Mouse (Mus musculus) urinary bladder, postnatal 25 days (tissue): ENCODE measurements around the gene Sox10.
A peak's percentile ranks its signal among the peaks of the same experiment; 100 is the strongest.

Source experiments
- DNase-seq: peaks from one replicate; pipeline ENCODE4 v3.0.0; 2022; ENCODE audit warnings: low spot score

The Sox10 gene

GRCm38 (mm10) chr15:79155572-79155971 is 9.5 kb downstream of the Sox10 start:
- no peak for DNase-seq

DNA sequence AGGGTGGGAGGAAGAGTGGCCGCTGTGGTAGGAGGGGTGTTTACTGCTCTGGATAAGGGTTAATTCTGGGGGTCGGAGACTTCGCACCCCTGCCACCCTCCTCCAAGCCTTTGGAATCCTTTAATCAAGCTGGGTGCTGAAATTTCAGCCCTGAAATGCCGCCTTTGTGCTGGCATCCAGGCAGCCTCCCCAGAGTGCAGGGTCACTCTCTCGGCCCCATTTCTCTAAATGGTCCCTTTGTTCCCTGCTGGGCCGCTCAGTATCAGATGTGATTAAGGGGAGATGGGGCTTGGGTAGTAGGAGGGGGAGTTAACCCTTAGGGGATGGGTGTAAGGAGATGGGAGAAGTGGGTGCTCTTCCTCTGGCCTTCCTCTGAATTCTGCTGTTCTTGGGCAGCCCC is 12.3 kb downstream of the Sox10 start:
- DNase-seq: no peak

DNA sequence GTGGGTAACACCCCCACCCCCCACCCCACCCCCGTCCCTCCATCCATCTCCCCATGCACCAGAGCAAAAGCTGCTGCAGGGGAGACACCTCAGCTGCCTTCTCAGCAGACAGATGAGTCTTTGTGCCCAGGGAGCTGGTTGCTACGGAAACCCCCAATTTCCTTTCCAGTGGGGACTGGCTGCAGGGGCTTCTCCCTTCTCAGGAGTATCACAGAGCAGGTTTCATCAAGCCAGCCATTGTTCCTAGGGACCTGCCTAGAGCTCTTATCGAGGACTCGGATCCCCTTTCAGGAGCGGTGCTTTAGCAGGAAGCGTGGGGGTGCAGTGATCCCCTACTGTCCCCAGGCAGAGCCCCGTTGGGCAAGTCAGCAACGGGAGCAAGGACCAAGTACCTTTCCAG is 13.2 kb downstream of the Sox10 start:
- DNase-seq: no peak

DNA sequence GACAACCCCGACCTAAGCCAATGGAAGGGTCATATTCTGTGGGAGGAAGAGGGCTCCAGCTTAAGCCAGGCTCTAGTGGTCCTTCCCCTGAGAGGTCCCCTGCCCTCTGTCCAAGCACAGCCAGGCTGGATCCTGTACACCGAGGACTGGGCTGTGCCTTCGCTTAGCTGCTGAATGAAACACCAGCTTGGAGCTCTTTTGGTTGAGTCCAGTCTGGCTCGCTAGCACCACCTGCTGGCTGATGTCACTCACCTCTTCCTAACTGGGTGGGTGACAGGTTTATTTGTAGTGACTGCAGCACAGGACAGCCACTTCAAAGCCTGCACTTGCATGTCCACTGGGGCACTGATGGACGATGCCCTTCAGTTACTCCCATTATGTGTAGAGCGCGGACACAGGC is 16.5 kb downstream of the Sox10 start:
- peak; percentile 86 for DNase-seq

DNA sequence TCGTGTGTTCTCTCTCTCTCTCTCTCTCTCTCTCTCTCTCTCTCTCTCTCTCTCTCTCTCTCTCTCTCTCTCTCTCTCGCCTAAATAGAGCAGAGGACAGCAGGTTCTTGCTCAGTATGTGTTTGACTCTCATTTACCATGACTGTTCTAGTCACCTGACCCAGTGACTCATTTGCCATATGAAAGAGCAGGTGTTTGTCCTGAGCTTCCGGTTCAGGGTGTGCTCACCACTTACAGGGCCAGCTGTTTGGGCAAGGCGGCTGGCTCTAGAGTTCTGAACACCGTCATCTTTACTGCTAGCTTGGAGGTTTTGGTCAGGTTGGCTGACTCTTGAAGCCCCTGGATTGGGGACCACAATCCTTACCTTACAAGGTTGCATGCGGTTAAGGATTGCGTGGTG is 19.5 kb downstream of the Sox10 start:
- DNase-seq: no peak

DNA sequence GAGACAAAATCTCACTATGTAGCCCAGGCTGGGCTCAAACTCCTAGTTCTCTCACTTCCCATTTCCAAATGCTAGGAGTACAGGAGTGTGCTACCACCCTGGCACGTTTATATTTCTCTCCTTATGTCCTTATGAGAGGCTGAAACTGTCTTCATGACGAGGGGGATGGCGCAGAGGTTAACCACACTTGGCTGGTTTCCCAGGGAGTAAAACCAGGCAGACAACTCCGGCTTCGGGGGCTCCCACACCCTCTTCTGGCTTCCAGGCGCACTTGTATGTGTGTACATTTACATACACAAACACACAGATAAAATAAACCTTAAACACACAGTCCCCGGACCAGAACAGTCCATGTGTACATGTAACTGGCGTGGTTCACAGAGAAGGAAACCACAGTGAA is 21.0 kb downstream of the Sox10 start:
- DNase-seq: no peak

DNA sequence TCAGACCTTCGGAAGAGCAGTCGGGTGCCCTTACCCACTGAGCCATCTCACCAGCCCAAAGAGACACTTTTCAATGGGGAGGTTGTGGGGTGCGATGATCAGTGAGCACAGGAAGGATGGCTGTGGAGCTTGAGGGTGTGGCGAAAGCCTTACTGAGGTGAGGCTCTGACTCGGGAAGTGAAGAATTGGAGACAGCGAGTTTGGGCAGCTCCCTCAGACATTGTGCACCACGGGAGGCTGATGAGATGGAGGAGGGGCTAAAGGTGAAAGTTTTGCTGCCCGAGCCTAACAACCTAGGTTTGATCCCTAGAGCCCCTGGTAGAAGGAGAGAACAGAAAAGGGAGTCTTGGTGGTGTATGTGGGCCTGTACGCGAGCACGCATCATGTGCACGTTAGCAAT is 21.7 kb downstream of the Sox10 start:
- no peak for DNase-seq

- no peak for DNase-seq
Observed at GRCm38 (mm10) chr15:79141566-79141917, 23.5 kb downstream of the Sox10 start.

- peak; percentile 97 for DNase-seq
Observed at GRCm38 (mm10) chr15:79140866-79141565, 24.0 kb downstream of the Sox10 start, which contains the start of the genes Polr2f and 1700088E04Rik. Polr2f (plus strand) TSS chr15:79141009. 1700088E04Rik (minus strand) TSS chr15:79141253.

DNA sequence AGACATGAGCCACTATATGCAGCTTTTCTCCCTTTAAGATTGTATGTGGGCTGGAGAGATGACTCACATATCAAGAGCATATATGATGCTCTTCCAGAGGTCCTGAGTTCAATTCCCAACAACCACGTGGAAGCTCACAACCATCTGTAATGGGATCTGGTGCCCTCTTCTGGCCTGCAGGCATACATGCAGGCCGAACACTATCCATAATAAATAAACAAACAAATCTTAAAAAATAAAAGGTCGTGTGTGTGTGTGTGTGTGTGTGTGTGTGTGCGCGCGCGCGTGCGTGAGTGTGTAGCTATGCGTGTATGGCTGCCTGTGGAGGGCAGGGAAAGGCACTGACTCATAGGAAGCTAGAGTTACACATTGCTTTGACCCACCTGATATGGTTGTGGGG is 25.4 kb downstream of the Sox10 start:
- no peak for DNase-seq

- DNase-seq: no peak
Observed at GRCm38 (mm10) chr15:79135783-79136575, 29.1 kb downstream of the Sox10 start.

- no peak for DNase-seq
Observed at GRCm38 (mm10) chr15:79135332-79135731, 29.7 kb downstream of the Sox10 start.

DNA sequence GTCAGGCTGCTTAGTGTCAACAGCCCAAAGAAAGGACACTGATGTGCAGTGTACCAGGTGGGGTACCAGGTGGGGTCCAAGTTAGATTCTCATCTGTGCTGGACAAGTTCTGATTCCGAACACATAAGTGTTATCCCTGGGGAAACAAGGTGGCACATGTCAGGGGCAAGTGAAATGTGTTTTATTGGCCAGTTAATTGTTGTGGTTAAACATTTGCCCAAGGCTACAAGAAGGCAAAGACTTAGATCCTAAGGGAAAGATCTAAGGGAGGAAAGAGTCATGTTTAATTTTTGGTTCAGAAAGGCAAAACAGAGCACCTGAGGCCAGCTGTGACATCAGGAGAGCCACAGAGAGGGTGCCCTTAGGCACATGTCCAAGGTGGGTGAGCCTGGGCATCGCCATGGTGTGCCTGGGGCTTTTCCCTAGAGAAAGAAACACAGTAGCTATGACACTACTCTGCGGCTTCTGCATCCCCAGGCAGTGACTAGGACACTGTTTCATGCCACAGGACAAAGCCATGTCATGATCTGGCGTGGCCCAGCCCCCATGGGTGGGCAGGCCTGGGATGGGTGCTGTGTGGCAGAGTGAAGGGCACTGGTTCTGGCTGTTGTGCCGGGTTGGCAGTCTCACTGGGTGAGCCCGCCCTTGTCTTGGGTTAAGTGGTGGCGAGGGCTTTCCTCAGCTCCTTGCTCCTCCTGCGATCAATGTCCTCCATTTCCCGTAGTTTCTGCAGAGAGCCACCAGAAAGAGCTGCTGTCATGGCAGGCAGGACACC is 30.4 kb downstream of the Sox10 start:
- DNase-seq: no peak

GRCm38 (mm10) chr15:79133191-79133661 is 31.8 kb downstream of the Sox10 start:
- no peak for DNase-seq

DNA sequence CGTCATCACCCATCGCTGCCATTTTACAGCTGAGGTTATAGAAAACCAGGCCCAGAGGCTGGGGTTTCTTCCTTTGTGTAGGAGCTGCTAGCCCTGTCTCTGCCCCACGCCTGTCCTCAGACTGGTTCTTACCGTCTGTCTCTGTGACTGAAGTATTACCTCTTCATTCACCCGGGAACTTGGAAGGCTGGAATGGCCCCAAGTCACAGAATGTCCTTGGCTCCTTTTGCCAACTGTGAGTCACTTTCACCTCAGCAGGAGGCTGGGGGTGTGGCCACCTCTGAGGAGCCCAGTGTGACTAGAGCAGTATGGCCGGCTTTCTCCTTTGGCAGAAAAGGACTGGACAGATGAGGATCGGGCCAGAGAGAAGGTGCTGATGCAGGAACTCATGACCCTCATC is 33.6 kb downstream of the Sox10 start:
- peak; percentile 59 for DNase-seq

DNA sequence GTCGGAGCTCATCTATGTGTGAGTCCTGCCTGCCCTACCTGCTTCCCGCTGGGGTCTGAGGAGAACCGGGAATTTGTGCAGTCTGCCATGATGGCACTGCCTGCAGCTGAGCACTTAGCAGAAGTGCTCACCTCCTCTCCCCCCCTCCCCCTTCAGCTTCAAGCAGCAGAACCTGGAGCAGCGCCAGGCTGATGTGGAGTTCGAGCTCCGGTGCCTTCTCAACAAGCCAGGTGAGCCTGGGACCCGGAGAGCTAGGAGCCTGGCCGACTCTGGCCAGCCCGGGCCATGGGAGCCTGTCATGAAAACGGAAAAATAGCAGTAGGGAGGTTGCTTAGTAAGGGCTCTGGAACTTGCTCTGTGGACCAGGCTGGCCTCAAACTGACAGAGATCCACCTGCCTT is 34.3 kb downstream of the Sox10 start:
- DNase-seq: no peak

DNA sequence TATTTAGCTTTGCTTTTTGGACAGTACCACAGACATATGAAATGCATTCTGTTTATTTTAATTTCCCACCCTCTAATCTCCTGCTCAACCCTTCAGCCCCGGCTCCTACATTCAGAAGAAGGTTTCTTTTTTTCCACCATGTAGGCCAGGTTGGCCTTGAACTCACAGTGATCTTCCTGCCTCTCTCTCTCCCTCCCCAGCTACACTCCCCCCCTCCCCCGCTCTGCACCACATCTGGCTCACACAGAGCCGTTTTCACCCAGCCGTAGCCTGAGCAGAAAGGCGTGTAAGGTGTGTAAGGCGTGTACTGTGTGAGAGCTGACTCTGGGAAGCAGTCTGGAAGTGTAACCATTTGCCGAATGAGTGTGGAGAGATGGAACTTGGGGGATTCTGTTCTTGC is 35.7 kb downstream of the Sox10 start:
- no peak for DNase-seq

GRCm38 (mm10) chr15:79128208-79128607 is 36.8 kb downstream of the Sox10 start:
- no peak for DNase-seq

GRCm38 (mm10) chr15:79127101-79127500 is 37.9 kb downstream of the Sox10 start:
- DNase-seq: no peak

DNA sequence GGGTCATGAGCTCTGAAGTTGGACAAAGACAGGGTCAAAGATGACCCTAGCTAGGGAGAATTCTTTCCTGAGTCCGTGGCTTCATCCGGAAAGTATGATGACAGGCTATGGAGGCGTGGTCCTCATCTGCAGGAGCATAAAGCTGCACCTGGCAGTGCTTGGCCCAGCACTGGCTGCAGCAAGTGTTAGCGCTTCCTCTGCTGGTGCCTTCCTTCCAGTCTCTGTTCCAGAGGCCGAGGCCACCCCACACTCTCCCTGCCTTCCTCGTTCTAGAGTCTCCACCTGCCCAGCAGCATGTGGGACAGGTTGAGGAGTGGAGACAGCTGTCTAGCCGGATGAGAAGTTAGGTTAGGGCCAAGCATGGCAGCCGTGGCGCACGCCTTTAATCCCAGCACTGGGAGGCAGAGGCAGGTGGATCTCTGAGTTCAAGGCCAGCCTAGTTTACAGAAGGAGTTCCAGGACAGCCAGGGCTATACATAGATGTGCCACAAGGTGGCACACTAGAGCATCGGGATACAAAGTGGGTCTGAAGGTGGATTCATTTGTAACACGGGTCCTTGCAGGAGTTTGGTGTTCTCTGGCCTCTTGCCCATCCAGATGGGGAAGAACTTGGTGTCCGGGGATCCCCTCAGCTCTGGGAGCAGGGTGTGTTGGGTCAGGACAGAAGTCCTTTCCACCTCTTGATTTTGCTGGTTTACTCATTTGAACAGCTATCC is 38.7 kb downstream of the Sox10 start:
- DNase-seq: peak; percentile 47

DNA sequence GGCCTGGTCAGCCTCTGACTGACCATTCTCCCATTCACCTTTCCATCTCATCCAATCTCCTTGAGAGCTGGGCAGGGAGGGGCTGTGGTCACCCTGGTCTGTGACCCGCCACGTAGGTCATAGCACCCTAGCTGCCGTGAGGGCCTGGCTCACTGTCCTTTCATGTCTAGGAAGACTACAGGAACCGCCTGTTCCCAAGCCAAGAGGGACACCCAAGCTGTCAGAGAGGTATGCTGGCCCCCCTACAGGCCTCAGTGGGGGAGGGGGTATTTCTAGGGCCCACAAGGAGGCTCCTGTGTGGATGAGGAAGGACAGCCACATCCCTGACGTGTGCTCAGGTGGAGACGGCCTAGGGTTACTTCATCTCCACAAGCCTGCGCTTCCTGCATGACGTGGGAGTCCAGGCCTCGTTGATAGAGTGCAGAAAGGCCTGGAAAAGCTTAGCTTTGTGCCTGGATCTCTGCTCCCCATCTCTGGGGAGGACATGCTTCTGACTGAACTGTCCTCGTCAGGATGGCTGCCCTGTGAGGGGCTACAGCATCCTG is 40.6 kb downstream of the Sox10 start:
- DNase-seq: no peak

GRCm38 (mm10) chr15:79123751-79124150 is 41.3 kb downstream of the Sox10 start:
- DNase-seq: no peak
